Mouse (Mus musculus): ENCODE results near the gene Scn11a. TPM values are rescaled to one million over a fixed set of nuclear protein-coding genes. Genes with fewer than 3 reads are reported as not detected.

Gene Scn11a
- polyA plus RNA-seq, 1 experiment from 2014 or later = 0.87 TPM

- no peak overlapping the region for H3K4me2 ChIP-seq (ENCODE audit: low read depth, severe bottlenecking)
- H3K9ac ChIP-seq (ENCODE audit: low read length) = no peak overlapping the region
- H3K27me3 ChIP-seq (ENCODE audit: control insufficient read depth, insufficient read depth, low read length) = no peaks in the 10 kb centered on the region
- no peak overlapping the region for H3K4me3 ChIP-seq (ENCODE audit: low read depth, low read length)
- ATAC-seq (ENCODE audit: insufficient number of reproducible peaks, low FRiP score, low TSS enrichment, low read depth) (no peak), DNase-seq (ENCODE audit: low spot score) (no peak)
- no peak overlapping the region for H3K27ac ChIP-seq (replicated peaks; ENCODE audit: low read depth, low read length)
- no peaks in the 10 kb centered on the region for H3K36me3 ChIP-seq (ENCODE audit: control insufficient read depth, insufficient read depth, low read length)
- H3K9me3 ChIP-seq (ENCODE audit: control insufficient read depth, low read length) = no peaks in the 10 kb centered on the region
- WGBS = 55% methylated on average over 5 of the region's 5 CpGs
- no peaks in the 10 kb centered on the region for H3K4me1 ChIP-seq (ENCODE audit: control insufficient read depth, insufficient read depth, low read length)
Observed at GRCm38 (mm10) chr9:119741101-119741786, 84.0 kb downstream of the Scn11a start.

GRCm38 (mm10) chr9:119728412-119729097 lies 96.7 kb downstream of the Scn11a start:
- H3K36me3 ChIP-seq (ENCODE audit: control insufficient read depth, insufficient read depth, low read length) = no peaks in the 10 kb centered on the region
- no peak overlapping the region for H3K4me3 ChIP-seq (ENCODE audit: low read depth, low read length)
- DNase-seq (ENCODE audit: low spot score) = no peak
- ATAC-seq (ENCODE audit: insufficient number of reproducible peaks, low FRiP score, low TSS enrichment, low read depth) = no peak
- H3K27me3 ChIP-seq (ENCODE audit: control insufficient read depth, insufficient read depth, low read length) = no peaks in the 10 kb centered on the region
- H3K4me2 ChIP-seq (ENCODE audit: low read depth, severe bottlenecking) = no peak overlapping the region
- WGBS = 89% methylated on average over 11 of the region's 11 CpGs
- no peaks in the 10 kb centered on the region for H3K4me1 ChIP-seq (ENCODE audit: control insufficient read depth, insufficient read depth, low read length)
- no peak overlapping the region for H3K9ac ChIP-seq (ENCODE audit: low read length)
- no peak overlapping the region for H3K27ac ChIP-seq (replicated peaks; ENCODE audit: low read depth, low read length)
- no peaks in the 10 kb centered on the region for H3K9me3 ChIP-seq (ENCODE audit: control insufficient read depth, low read length)

GRCm38 (mm10) chr9:119726990-119727389 lies 98.3 kb downstream of the Scn11a start:
- DNase-seq (ENCODE audit: low spot score) = no peak
- no peak for ATAC-seq (ENCODE audit: insufficient number of reproducible peaks, low FRiP score, low TSS enrichment, low read depth)
- Histone ChIP-seq H3K4me2 (ENCODE audit: low read depth, severe bottlenecking) (no peak overlapping the region), H3K4me1 (ENCODE audit: control insufficient read depth, insufficient read depth, low read length) (no peaks in the 10 kb centered on the region), H3K27ac (replicated peaks; ENCODE audit: low read depth, low read length) (no peak overlapping the region), H3K36me3 (ENCODE audit: control insufficient read depth, insufficient read depth, low read length) (no peaks in the 10 kb centered on the region), H3K9ac (ENCODE audit: low read length) (no peak overlapping the region), H3K4me3 (ENCODE audit: low read depth, low read length) (no peak overlapping the region), H3K9me3 (ENCODE audit: control insufficient read depth, low read length) (no peaks in the 10 kb centered on the region), H3K27me3 (ENCODE audit: control insufficient read depth, insufficient read depth, low read length) (no peaks in the 10 kb centered on the region)
- 93% methylated on average over 4 of the region's 4 CpGs for WGBS

- Histone ChIP-seq H3K27me3 (ENCODE audit: control insufficient read depth, insufficient read depth, low read length) (no peaks in the 10 kb centered on the region), H3K4me1 (ENCODE audit: control insufficient read depth, insufficient read depth, low read length) (no peaks in the 10 kb centered on the region), H3K9ac (ENCODE audit: low read length) (no peak overlapping the region), H3K9me3 (ENCODE audit: control insufficient read depth, low read length) (no peaks in the 10 kb centered on the region), H3K4me2 (ENCODE audit: low read depth, severe bottlenecking) (no peak overlapping the region), H3K27ac (replicated peaks; ENCODE audit: low read depth, low read length) (no peak overlapping the region), H3K36me3 (ENCODE audit: control insufficient read depth, insufficient read depth, low read length) (no peaks in the 10 kb centered on the region), H3K4me3 (ENCODE audit: low read depth, low read length) (no peak overlapping the region)
- WGBS = 78% methylated on average over 6 of the region's 6 CpGs
- ATAC-seq (ENCODE audit: insufficient number of reproducible peaks, low FRiP score, low TSS enrichment, low read depth) = no peak
- DNase-seq (ENCODE audit: low spot score) = no peak
Observed at GRCm38 (mm10) chr9:119725293-119725862, 99.9 kb downstream of the Scn11a start.

- Histone ChIP-seq H3K4me2 (ENCODE audit: low read depth, severe bottlenecking) (no peak within 1 kb of the TSS), H3K27ac (replicated peaks; ENCODE audit: low read depth, low read length) (no peak within 1 kb of the TSS), H3K9me3 (ENCODE audit: control insufficient read depth, low read length) (no peaks in the 10 kb centered on the region), H3K4me1 (ENCODE audit: control insufficient read depth, insufficient read depth, low read length) (no peaks in the 10 kb centered on the region), H3K27me3 (ENCODE audit: control insufficient read depth, insufficient read depth, low read length) (no peaks in the 10 kb centered on the region), H3K9ac (ENCODE audit: low read length) (no peak within 1 kb of the TSS), H3K36me3 (ENCODE audit: control insufficient read depth, insufficient read depth, low read length) (no peaks in the 10 kb centered on the region), H3K4me3 (ENCODE audit: low read depth, low read length) (no peak within 1 kb of the TSS)
- WGBS = 86% methylated on average over 11 of the region's 11 CpGs
- no peak for ATAC-seq (ENCODE audit: insufficient number of reproducible peaks, low FRiP score, low TSS enrichment, low read depth)
- DNase-seq (ENCODE audit: low spot score) = no peak
Observed at GRCm38 (mm10) chr9:119719222-119719621, 106.0 kb downstream of the Scn11a start, which contains the start of gene Scn10a. Gene Scn10a (minus strand): TSS chr9:119719322.

GRCm38 (mm10) chr9:119706700-119707099 lies 118.6 kb downstream of the Scn11a start:
- H3K36me3 ChIP-seq (ENCODE audit: control insufficient read depth, insufficient read depth, low read length) = no peaks in the 10 kb centered on the region
- 15% methylated on average over 6 of the region's 6 CpGs for WGBS

More at GRCm38 (mm10) chr9:119706700-119707099, 118.6 kb downstream of the Scn11a start:
- no peak overlapping the region for H3K9ac ChIP-seq (ENCODE audit: low read length)
- H3K27me3 ChIP-seq (ENCODE audit: control insufficient read depth, insufficient read depth, low read length) = no peaks in the 10 kb centered on the region
- no peak overlapping the region for H3K27ac ChIP-seq (replicated peaks; ENCODE audit: low read depth, low read length)
- DNase-seq (ENCODE audit: low spot score) (peak; percentile 91), ATAC-seq (ENCODE audit: insufficient number of reproducible peaks, low FRiP score, low TSS enrichment, low read depth) (no peak)
- H3K4me3 ChIP-seq (ENCODE audit: low read depth, low read length) = no peak overlapping the region
- H3K4me2 ChIP-seq (ENCODE audit: low read depth, severe bottlenecking) = no peak overlapping the region
- no peaks in the 10 kb centered on the region for H3K4me1 ChIP-seq (ENCODE audit: control insufficient read depth, insufficient read depth, low read length)
- H3K9me3 ChIP-seq (ENCODE audit: control insufficient read depth, low read length) = no peaks in the 10 kb centered on the region

Other genes with a start within 250 kb of the Scn11a start
- 0.04 TPM in 1 of 2 replicates, not detected in the other for gene Scn5a, start 246.4 kb downstream of the Scn11a start, polyA plus RNA-seq (2014; fragmentation: Nextera tagmentation; extraction: Ambion mirVana)
- gene Scn10a, start 106.1 kb downstream of the Scn11a start, polyA plus RNA-seq (2014; fragmentation: Nextera tagmentation; extraction: Ambion mirVana) = 0.03 TPM in 1 of 2 replicates, not detected in the other
- 59.6 and 64.7 TPM in 2 replicates for gene Wdr48, start 69.4 kb upstream of the Scn11a start, polyA plus RNA-seq (2014; fragmentation: Nextera tagmentation; extraction: Ambion mirVana)
- gene Gorasp1, start 112.1 kb upstream of the Scn11a start, polyA plus RNA-seq (2014; fragmentation: Nextera tagmentation; extraction: Ambion mirVana) = 23.3 and 23.8 TPM in 2 replicates
- 0.35 and 0.68 TPM in 2 replicates for gene Ttc21a, start 112.2 kb upstream of the Scn11a start, polyA plus RNA-seq (2014; fragmentation: Nextera tagmentation; extraction: Ambion mirVana)
- gene Csrnp1, start 159.2 kb upstream of the Scn11a start, polyA plus RNA-seq (2014; fragmentation: Nextera tagmentation; extraction: Ambion mirVana) = 1.5 and 1.6 TPM in 2 replicates
- not detected in 2 replicates for gene Xirp1, start 198.1 kb upstream of the Scn11a start, polyA plus RNA-seq (2014; fragmentation: Nextera tagmentation; extraction: Ambion mirVana)
- gene Cx3cr1, start 244.4 kb upstream of the Scn11a start, polyA plus RNA-seq (2014; fragmentation: Nextera tagmentation; extraction: Ambion mirVana) = 2.5 and 3.0 TPM in 2 replicates

All from limb, embryonic 11.5 days (tissue).